Mouse (Mus musculus): ENCODE data around the gene Zbtb48.

Gene Zbtb48

GRCm38 (mm10) chr4:152001335-152001734 lies 26.1 kb downstream of the Zbtb48 start:
- in situ Hi-C loops (cut with MseI, MboI), result no loop called here

GRCm38 (mm10) chr4:152000906-152001305 lies 26.6 kb downstream of the Zbtb48 start:
- in situ Hi-C loops (cut with MseI, MboI), result no loop called here

- in situ Hi-C loops (cut with MseI, MboI), result no loop called here
Measured at GRCm38 (mm10) chr4:151999481-151999880, 28.0 kb downstream of the Zbtb48 start.

GRCm38 (mm10) chr4:151997701-151998100 lies 29.8 kb downstream of the Zbtb48 start:
- in situ Hi-C loops (cut with MseI, MboI), result no loop called here

- in situ Hi-C loops (cut with MseI, MboI), result no loop called here
Measured at GRCm38 (mm10) chr4:151996951-151997222, 30.6 kb downstream of the Zbtb48 start.

GRCm38 (mm10) chr4:151996173-151996950 lies 31.1 kb downstream of the Zbtb48 start, which contains the start of gene Phf13:
Phf13 (minus strand) TSS chr4:151996258.
- in situ Hi-C loops (cut with MseI, MboI), result no loop called here

- in situ Hi-C loops (cut with MseI, MboI), result no loop called here
Measured at GRCm38 (mm10) chr4:151995371-151996172, 31.9 kb downstream of the Zbtb48 start.

GRCm38 (mm10) chr4:151994228-151995171 lies 33.0 kb downstream of the Zbtb48 start:
- in situ Hi-C loops (cut with MseI, MboI), result no loop called here

GRCm38 (mm10) chr4:151993035-151993434 lies 34.4 kb downstream of the Zbtb48 start:
- in situ Hi-C loops (cut with MseI, MboI), result no loop called here

GRCm38 (mm10) chr4:151992091-151992490 lies 35.4 kb downstream of the Zbtb48 start:
- in situ Hi-C loops (cut with MseI, MboI), result no loop called here

GRCm38 (mm10) chr4:151989110-151989488 lies 38.4 kb downstream of the Zbtb48 start:
- in situ Hi-C loops (cut with MseI, MboI), result no loop called here

GRCm38 (mm10) chr4:151988342-151989109 lies 38.9 kb downstream of the Zbtb48 start, which contains the start of gene Thap3:
Thap3 (minus strand) TSS chr4:151988997.
- in situ Hi-C loops (cut with MseI, MboI), result no loop called here

GRCm38 (mm10) chr4:151988014-151988341 lies 39.5 kb downstream of the Zbtb48 start:
- in situ Hi-C loops (cut with MseI, MboI), result no loop called here

- in situ Hi-C loops (cut with MseI, MboI), result no loop called here
Measured at GRCm38 (mm10) chr4:151986650-151987049, 40.8 kb downstream of the Zbtb48 start.

GRCm38 (mm10) chr4:151985886-151986285 lies 41.6 kb downstream of the Zbtb48 start:
- in situ Hi-C loops (cut with MseI, MboI), result no loop called here

GRCm38 (mm10) chr4:151983560-151983959 lies 43.9 kb downstream of the Zbtb48 start:
- in situ Hi-C loops (cut with MseI, MboI), result no loop called here

- in situ Hi-C loops (cut with MseI, MboI), result no loop called here
Measured at GRCm38 (mm10) chr4:151983043-151983442, 44.4 kb downstream of the Zbtb48 start.

GRCm38 (mm10) chr4:151981363-151981762 lies 46.1 kb downstream of the Zbtb48 start:
- in situ Hi-C loops (cut with MseI, MboI), result no loop called here

GRCm38 (mm10) chr4:151980699-151981098 lies 46.8 kb downstream of the Zbtb48 start:
- in situ Hi-C loops (cut with MseI, MboI), result no loop called here

- in situ Hi-C loops (cut with MseI, MboI), result no loop called here
Measured at GRCm38 (mm10) chr4:151977748-151978147, 49.7 kb downstream of the Zbtb48 start.

GRCm38 (mm10) chr4:151975441-151975840 lies 52.0 kb downstream of the Zbtb48 start:
- in situ Hi-C loops (cut with MseI, MboI), result no loop called here
